Mouse (Mus musculus): ENCODE results near the gene Rnf181.

The Rnf181 gene

DNA sequence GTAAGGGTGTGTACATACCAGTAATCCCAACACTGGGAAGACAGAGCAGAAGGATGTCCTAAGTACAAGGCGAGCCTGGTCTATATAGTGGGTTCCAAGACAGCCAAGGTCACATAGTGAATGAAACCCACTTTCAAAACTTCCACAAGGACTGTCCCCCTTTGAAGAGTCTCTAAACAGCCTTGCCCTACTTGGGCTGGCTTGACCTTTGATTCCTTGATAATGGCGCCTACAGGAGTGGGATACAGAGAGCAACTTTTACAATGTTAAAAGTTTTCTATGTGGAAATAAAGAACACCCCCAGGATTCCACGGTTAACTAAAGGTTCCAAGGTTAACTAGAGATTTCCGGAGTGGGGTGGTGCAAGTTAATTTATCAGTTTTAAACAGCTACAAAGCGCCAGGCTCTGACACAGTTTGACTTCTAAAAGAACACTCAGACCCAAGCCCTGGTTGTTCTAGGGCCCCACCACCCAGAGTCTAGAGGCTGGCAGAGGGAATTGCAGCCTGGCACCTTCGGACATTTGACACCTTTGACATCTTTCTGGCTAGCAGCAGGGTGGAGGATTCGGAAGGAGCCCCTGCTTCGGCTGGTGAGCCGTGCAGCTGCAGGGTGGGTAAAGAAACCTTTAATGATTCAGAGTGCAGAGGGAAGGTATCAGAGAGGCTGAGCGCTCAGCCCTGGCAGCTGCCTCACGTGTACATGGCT lies 6.7 kb downstream of the Rnf181 start:
- in situ Hi-C loops (cut with MseI, MboI), result no loop called here

DNA sequence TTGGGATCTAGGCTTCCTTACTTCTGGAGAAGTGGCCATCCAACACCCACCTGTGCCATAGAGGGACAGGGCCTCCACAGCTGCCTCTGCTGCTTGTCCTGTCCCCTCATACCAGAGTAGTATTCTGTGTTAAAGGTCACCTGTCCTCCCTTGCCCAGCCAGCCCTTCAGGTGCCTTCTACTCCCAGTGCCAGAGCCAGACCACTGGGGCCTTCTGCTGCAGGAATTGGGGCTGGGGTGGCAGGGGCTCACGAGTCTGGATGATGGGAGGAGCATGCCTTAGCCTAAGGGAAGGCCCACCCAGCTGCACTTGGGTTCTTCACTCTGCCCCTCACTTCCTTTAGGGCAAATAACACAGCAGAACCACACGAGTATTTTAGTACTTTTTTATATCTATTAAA lies 7.4 kb downstream of the Rnf181 start:
- in situ Hi-C loops (cut with MseI, MboI), result no loop called here

DNA sequence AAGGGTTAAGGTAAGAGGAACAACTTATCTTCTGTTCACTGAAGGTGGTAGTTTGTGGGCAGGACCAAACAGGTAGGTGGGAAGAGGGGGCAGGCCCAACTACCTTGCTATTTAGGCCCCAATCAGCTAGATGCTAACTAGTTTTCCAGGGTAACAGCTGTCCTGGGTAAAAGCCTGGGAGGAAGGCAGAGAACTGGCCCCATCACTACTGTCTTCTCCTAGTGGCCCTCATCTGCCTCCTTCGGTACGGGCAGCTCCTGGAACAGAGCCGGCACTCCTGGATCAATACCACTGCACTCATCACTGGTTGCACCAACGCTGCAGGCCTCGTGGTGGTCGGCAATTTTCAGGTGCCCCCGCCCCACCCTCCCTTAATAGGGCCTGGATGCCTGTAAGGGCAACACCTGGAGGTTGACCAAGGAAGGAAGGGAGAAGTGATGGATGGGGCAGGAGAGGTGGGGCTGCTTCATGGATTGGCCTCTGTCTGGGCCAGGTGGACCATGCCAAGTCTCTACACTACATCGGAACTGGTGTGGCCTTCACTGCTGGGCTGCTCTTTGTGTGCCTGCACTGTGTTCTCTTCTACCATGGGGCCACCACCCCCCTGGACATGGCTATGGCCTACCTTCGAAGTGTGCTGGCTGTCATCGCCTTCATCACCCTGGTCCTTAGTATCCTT lies 8.5 kb downstream of the Rnf181 start:
- in situ Hi-C loops (cut with MseI, MboI), result no loop called here

DNA sequence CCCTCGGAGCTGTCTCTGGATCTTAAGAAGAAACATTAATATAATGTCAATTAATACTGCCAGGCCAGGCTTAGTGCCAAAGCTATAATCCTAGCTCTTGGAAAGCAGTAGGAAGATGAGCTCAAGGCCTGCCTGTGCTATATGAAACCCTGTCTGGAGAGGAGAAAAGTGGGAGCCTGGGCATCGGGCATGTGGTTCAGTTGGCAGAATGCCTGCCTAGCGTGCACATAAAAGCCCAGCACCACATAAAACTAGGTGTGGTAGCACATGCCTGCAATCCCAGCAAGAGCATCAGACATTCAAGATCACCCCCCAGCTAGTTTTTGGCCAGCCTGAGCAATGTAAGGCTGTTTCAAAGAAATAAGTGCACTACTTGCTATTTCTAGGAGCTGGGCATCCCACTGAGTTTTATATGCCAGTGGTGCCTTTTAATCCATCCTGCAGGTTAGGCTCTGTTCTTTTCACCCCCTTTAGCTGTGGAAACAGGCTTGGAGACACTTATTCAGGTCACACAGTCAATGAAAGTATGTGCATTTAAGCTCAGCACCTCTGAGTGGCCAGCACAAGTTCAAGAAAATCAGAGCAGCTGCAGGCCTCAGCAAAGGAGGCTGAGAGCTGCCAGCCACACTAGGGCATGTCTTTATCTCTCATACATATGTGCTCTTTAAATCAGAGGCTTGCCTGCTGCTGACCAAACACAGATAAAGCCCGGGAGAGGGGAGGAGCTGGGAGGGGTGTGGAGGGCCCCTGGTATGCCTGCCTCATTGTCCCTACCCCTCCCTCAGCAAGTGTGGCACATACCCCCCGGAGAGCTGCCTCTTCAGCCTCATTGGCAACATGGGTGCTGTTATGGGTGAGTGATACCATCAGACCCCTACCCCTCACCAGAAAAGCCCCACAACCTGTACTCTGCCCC lies 9.3 kb downstream of the Rnf181 start:
- in situ Hi-C loops (cut with MseI, MboI), result no loop called here

DNA sequence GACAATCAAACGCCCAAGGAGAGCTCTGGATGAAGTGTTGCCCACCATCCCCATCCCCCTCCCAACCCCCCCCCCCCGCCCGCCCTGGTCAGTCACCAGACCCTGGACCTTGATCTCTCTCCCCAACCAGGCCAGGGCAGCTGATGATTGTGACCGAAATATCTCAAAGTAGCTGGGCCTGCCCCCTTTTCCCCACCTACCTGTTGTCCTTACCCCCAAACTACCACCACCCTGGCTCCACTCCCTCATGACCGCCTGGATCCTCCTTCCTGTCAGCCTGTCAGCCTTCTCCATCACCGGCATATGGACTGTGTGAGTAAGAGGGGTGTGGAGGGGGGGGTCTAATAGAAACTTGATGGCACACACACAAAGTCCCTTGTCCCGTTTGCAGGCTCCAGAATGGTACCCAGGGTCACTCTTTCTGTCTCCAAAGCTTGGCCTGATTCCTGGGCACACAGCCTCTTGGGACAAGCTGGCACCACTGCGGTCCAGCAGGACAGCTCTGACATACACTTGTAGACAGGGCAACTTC lies 10.7 kb downstream of the Rnf181 start:
- in situ Hi-C loops (cut with MseI, MboI), result no loop called here

DNA sequence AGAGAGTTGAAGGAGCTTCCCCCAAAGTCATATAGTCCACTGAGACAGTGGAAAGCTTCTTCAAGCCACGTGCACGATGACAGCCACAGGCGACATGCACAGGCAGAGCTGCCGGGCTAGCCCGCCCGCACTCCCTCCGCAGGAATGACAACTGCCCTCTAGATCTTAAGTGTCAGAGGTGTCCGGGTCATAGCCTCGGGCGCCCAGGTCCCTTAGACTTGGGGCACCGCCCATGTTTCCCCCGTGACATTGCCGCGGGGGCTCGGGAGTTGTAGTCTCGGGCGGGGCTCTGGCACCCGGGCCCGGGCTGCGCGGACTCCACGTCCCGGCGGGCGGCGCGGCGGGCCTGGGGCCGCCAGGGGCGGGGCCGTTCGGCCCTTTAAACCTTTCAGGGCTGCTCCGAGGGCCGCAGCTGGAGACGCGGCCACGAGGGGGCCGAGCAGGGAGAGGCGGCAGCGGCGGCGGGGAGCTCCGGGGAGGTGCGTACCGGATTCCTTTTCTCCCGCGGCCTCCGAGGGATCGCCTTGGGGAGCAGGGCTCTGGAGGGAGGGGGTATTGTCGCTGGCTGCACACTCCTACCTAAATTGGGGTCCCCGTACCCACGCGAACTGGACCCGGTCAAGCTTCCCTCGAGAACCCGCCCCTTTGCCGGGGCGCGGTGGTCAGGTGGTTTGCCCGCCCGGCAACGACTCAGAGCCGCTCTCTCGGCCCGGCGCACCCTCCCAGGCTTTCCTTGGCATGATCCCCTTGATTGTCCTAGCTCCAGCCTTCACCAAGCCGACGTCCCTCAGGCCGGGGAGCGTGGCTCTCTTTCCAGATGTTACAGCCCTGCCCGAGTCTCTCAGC lies 11.5 kb downstream of the Rnf181 start, which contains the start of gene Tmem150a:
TSS of gene Tmem150a (plus strand) at position 382 of the 846 bp plus-strand sequence.
- in situ Hi-C loops (cut with MseI, MboI), result no loop called here

DNA sequence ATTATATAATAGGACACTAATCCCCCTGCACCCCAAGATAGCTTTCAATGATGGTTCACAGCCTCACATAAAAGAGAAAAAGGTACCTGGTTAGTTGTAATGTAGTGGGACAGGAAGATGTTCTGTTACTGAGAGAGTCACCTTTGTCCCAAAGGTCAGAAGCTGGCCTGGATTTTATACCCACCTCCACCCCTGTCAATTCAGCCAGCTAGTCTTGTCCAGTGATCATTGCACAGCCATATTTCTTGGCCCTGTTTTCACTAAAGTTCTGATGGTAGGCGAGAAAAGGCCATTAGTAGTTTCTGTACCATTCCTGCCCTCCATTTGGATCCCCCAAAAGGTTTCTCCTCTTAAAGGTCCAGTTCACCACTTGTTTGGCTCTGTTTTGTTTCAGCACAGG lies 12.7 kb downstream of the Rnf181 start:
- in situ Hi-C loops (cut with MseI, MboI), result no loop called here

DNA sequence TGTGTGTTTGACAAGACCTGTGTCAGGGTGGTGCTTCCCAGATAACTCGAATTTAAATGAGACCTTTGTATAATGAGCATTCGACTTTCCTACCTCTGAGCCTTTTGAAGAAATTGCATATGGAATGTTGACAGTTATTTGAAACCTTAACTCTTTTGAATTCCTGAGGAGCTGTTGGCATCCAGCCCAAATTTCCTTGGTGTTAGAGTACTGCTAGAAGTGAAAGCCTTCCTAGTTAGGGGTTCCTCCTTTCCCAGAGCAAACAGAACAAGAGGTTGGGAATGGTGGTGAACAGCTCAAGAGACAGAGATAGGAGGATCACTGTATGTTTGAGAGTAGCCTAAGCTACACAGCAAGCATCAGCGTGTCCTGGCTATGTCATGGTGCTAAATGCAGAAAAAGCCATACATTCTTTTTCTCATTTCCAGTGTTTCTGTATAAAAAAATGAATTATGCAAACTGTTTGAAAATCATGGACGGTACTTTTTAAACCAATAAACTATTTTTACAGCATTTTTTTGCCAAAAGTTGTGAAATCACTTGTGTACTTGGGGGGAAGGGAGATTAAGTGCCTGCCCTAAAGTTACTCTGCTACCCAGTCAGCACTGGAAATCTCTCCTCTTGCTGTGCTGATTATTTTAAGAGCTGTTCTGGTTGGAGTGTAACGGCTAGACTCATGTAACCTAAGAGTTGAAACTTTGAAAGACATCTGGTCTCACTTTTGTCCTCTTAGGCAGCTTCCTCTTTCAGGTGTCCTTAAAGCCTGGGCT lies 13.9 kb downstream of the Rnf181 start:
- in situ Hi-C loops (cut with MseI, MboI), result no loop called here

DNA sequence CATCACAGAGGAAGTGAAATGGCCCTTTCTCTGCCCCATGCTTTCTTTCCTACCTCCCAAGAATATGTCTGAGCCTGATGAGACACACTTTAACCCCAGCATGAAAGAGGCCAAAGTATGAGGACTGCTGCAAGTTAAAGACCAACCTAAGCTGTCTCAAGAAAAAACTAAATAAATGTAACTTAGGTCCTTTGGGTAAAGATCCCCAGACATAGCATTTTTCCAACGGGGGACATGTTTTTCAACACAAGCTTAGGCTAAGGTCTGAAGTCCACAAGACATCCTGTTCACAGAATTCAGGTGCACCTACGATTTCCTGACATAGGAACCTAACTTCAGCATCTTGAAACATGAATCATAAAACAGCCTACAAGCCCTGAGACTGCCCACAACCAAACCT lies 16.5 kb downstream of the Rnf181 start:
- in situ Hi-C loops (cut with MseI, MboI), result no loop called here

DNA sequence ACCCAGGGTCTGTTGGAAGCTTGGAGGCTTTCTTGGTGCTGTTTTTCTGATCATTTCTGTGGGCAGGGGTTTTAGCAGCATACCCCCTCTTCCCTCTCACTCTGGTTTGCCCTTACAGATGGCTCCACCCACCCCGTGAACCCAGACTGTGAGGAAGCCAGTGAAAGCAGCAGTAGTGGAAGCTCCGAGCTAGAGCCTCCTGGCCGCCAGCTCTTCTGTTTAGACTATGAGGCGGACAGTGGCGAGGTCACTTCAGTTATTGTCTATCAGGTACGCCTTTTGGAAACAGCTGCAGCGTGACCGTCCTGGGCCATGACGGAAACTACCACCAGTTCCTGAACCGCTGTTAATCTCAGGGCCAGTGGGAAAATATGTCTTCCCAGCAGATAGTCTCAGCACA lies 18.3 kb downstream of the Rnf181 start:
- in situ Hi-C loops (cut with MseI, MboI), result no loop called here

DNA sequence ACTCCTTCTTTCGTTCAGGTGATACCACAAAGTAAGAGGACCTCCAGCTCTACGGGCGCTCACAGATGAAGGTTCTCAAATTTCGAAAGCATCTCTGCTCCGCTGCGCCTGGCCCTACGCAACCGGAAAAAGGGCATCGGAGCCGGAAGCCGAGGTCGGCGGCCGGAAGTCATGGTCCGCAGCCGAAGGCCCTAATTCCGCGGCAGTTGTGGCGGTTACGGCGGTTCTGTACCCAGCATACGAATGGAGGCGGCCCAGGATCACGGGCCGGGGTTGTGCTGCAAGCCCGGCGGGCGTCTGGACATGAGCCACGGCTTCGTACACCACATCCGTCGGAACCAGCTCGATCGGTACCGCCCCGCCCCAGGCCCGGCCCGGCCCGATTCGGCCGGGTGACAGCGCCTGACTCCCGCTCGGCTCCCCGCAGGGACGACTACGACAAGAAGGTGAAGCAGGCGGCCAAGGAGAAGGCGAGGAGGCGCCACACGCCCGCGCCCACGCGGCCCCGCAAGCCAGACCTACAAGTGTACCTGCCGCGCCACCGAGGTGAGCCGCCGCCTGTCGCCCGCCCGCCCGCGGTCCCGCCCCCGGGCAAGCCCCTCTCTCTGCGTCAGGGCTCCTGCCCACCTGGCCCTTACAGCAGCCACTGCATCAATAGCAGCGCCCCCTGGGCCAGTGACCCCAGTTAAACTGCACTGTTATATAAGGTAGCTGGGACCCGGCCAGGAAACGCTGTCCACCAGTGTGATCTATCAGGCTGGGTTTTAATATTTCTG lies 19.4 kb downstream of the Rnf181 start, which contains the start of gene 0610030E20Rik:
TSS of gene 0610030E20Rik (plus strand) at position 152 of the 776 bp plus-strand sequence.
- in situ Hi-C loops (cut with MseI, MboI), result no loop called here

DNA sequence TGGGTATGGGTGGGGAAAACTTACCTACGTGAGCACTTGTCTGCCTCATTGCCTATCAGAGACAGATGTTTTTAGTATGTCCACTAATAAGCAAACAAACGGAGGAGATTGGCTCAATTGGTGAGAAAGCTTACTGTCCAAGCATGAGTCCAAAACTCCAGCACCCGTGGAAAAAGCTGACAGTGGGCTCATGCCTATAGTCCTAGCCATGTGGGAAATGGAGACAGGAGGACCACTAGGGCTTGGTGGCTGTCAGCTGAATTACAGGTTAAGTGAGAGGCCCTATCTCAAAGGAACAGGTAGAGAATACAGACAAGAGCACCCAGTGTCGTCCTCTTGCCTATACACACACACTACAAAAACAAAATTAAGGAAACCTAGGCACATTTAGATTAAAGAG lies 20.5 kb downstream of the Rnf181 start:
- in situ Hi-C loops (cut with MseI, MboI), result no loop called here

DNA sequence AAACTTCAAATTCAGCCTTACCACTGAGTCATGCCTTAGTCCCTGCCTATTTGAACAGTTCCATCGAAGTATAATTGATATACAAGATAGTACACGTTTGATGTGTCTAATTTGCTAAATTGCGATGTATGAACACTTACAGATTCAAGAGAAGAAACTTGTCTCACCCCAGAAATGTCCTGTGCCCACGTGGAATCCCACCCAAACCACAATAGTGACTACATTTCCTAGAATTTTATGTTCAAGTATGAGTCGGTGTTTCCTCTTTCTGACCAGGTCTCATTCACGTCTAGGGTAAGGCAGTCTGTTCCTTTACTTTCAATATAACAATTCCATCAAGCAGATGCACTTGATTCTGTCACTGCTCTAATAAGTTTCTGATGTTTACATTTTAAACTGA lies 21.1 kb downstream of the Rnf181 start:
- in situ Hi-C loops (cut with MseI, MboI), result no loop called here

DNA sequence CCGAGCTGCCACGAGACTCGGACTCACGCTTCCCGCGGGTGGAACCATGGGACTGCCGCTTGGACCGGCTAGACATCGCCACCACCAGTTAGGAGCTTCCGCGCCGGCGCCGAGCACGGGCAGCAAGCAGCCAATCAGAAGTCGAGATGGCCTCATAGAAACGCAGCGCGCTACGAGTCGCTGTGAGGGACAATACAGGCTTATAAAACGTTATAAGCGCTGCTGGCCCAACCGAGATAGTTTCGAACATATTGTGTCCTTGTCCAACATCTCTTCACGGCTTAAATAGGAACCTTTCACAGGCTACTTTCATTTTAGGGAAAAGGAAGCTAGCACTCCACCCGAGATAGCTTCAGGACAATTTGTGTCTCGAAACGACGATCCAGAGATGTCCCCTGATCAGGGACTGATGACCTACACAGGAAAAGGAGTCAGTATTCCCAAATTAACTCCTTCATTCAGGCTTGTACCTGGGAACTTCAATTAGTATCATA lies 21.6 kb downstream of the Rnf181 start, which contains the start of gene Usp39:
TSS of gene Usp39 (minus strand) at position 111 of the 494 bp plus-strand sequence.
- in situ Hi-C loops (cut with MseI, MboI), result no loop called here

DNA sequence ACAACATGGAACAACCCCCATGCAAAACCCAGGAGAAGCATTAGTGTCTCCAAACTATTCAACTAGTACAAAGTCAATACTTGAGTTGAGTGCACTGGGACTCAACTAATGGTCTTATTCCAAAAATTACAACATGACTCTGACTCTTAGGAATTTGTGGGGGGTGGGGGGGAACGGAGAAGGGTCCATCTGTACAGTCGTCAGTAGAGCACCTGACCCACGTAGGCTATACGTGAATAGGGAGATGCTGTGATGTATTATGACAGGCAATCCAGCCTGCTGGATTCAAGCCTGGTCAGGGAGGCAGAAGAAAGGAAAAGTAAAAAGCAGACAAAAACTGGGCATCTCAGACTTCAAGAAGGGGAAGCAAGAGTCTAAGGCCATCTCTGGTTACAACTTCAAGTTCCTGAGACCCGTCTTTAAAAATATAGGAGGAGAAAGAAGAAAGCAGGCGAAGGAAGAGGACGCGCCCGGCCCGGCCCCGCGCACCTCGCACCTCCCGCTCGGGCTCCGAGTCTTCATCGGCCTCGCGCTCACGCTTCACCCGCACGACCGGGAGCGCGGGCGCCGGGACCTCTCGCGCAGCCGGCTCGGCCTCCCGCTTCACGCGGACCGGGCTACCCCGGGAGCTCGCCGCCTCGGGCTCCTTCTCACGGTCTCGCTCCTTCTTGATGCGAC lies 22.2 kb downstream of the Rnf181 start:
- in situ Hi-C loops (cut with MseI, MboI), result no loop called here

DNA sequence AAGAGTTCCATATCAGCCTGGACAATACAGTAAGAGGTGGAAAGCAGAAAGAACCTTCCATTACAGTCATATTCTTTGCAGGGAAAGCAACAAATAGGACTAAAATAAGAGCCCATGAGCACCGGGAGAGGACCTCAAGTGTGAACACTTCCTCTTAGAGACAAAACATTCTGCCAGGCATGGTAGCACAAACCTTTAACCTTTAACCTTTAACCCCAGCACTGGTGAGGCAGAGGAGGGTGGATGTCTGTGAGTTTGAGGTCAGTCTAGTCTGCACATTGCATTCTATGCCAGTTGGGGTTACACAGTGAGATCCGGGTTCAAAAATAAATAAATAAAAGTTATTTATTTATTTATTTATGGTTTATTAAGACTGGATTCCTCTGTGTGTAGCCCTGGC lies 26.3 kb downstream of the Rnf181 start:
- in situ Hi-C loops (cut with MseI, MboI), result no loop called here

DNA sequence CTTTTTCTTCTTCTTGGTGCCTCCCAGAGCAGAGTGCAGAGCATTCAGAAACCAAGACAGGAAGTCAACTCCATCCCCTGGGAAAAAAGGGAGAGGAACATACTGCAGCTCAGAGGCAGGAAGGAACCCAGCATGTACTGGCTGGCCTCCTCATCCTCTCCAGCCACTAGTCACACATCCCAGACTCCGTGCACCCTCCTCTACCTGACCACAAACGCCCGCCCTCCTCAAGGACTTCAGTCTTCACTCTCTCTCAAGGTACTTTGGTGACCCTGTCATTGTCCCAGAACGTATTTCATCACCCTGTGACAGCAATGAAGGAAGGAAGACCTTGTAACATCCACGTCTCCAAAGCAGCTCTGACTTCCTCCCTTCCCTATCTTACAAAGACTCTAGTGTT lies 33.6 kb downstream of the Rnf181 start:
- in situ Hi-C loops (cut with MseI, MboI), result no loop called here

DNA sequence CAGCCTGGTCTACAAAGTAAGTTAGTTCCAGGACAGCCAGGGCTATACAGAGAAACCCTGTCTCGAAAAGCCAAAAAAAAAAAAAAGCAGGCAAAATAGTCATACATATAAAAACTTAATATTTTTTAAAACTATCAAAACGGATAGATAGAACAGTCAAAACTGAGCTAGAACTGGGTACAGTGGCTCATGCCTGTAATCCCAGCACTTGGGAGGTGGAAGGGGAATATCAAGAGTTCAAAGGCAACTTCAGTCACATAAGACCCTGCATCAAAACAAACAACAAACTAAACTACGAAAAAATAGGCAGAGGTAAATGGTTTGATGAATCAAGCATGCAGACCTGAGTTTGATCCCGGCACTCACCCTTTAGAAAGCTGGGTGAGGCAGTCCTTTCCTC lies 36.6 kb downstream of the Rnf181 start:
- in situ Hi-C loops (cut with MseI, MboI), result no loop called here

DNA sequence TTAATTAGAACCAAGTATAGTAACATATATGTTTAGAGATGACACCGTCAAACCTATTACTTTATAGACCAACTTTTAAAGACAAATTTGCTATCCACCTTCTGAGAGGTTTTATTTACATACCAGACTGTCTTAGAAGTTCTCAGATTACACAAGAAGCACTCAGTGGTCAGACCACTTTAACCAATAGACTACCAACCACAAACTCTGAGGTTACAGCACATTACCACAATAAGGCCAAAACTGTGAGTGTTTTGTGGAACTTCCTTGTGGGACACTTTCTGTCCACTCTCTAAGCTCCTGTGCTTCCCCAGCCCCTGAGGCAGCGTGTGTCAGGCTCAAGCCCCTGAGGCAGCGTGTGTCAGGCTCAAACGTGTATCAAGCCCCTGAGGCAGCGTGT lies 37.7 kb downstream of the Rnf181 start:
- in situ Hi-C loops (cut with MseI, MboI), result no loop called here

Data from mouse trophoblast stem cell (cell line).